ENCODE assay signal across 23 mouse cellular contexts in the genomic region with DNA sequence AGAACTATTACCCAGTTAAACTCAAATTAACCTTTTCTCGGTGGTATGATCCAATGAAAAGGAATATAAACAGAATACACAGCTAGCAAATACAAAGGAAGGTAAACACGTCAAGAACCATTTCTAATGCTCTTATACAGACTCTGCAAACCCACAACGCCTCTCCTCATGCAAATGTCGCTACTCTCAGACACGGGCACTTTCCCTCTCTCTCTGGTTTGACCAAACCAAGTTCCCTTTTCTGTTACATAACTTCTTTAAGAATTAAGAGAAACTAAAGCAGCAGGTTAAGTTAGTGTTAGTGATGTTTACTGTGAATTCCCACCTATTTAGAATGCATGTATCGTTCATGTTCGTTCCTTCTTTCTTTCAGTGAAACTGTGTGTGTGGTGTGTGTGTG. TPM values are rescaled to one million over a fixed set of nuclear protein-coding genes. Genes with fewer than 3 reads are reported as not detected.
DNase-seq lines count a peak whose midpoint lies in the region; ATAC-seq and TF ChIP-seq lines count a peak whose summit lies in the region.
"Had no signal": no experiment of that assay in that cellular context is flagged by ENCODE, and none has a peak within 500 bp of the region (broad histone marks: within the 10 kb centered on the region; RNA-seq: fewer than 3 reads in every experiment).

No protein-coding gene starts in this region.

- peak; percentile 54 for ATAC-seq in granulocyte monocyte progenitor cell, adult 5-6 weeks (replicated peaks; ENCODE audit: poor library complexity, severe bottlenecking)
- peak; percentile 56 for ATAC-seq in megakaryocyte progenitor cell, adult 5-6 weeks (replicated peaks; ENCODE audit: poor library complexity)
- no peak for ATAC-seq in hindbrain, embryonic 12.5 days (ENCODE audit: low FRiP score)
- ATAC-seq: forebrain, embryonic 14.5 days; forebrain, postnatal 0 days; intestine, embryonic 15.5 days had no signal

- H3K9me3 ChIP-seq in hindbrain, embryonic 12.5 days (replicated peaks): no peaks in the 10 kb centered on the region
- H3K9me3 ChIP-seq: forebrain, embryonic 10.5 days; hindbrain, embryonic 10.5 days; intestine, embryonic 15.5 days had no signal

- 87% methylated on average over 7 of the region's 7 CpGs for WGBS in heart, adult 2 months
- WGBS in hindbrain, embryonic 12.5 days: 95% methylated on average over 7 of the region's 7 CpGs

- H3K4me2 ChIP-seq in hindbrain, embryonic 12.5 days (replicated peaks): no peak overlapping the region
- H3K4me2 ChIP-seq: heart, embryonic 11.5 days; hindbrain, embryonic 14.5 days; intestine, embryonic 15.5 days had no signal

- no peak overlapping the region for H3K4me3 ChIP-seq in heart, adult 2 months
- H3K4me3 ChIP-seq in hindbrain, embryonic 12.5 days: no peak overlapping the region
- H3K4me3 ChIP-seq: forebrain, embryonic 10.5 days; gastrocnemius, adult 2 months; hindbrain, embryonic 10.5 days; intestine, embryonic 15.5 days had no signal

- no peak for TF ChIP-seq EP300 in heart, adult 2 months (IDR thresholded peaks at IDR 0.05; ENCODE audit: insufficient read depth, low read depth, low read length)

- TF ChIP-seq POLR2A in heart, adult 2 months (IDR thresholded peaks at IDR 0.05; ENCODE audit: insufficient read depth, low read depth, low read length): no peak

- peak; percentile 66 for DNase-seq in heart, adult 11 months
- no peak for DNase-seq in heart, adult 2 months
- DNase-seq in A20 (ENCODE audit: low read depth, low spot score): peak; percentile 74
- no peak for DNase-seq in kidney, adult 9 months
- DNase-seq in adrenal gland, adult 8-10 months: no peak
- DNase-seq: adrenal gland, adult 2 months; adrenal gland, postnatal 25 days; cerebellum, adult 11-12 months; cerebellum, adult 8-10 months; cerebellum, postnatal 10 days; cerebellum, postnatal 36 days; forebrain, postnatal 0 days; gastrocnemius, adult 2 months; gastrocnemius, postnatal 14 days had no signal

- peaks cover 2% of the 10 kb centered on the region; the same call in 1 of the 2 replicates for H3K79me2 ChIP-seq in heart, adult 2 months (replicated peaks; ENCODE audit: control insufficient read depth, insufficient read depth, low read length)

- no peak for TF ChIP-seq CTCF in heart, adult 2 months (IDR thresholded peaks at IDR 0.05)

- H3K36me3 ChIP-seq in heart, adult 2 months (ENCODE audit: control insufficient read depth, insufficient read depth, low read length): peaks cover 2% of the 10 kb centered on the region
- peaks cover 61% of the 10 kb centered on the region for H3K36me3 ChIP-seq in hindbrain, embryonic 12.5 days

- H3K4me1 ChIP-seq in heart, adult 2 months (ENCODE audit: control insufficient read depth, insufficient read depth, low read length): peaks cover 1% of the 10 kb centered on the region
- H3K4me1 ChIP-seq in hindbrain, embryonic 12.5 days: no peaks in the 10 kb centered on the region
- H3K4me1 ChIP-seq: forebrain, embryonic 10.5 days; hindbrain, embryonic 10.5 days; intestine, embryonic 15.5 days had no signal

- intact Hi-C loops in heart, adult 2 months (cut with DNase I): no loop called here

- H3K9ac ChIP-seq in heart, adult 2 months (ENCODE audit: low read depth, low read length): no peak overlapping the region
- no peak overlapping the region for H3K9ac ChIP-seq in hindbrain, embryonic 12.5 days
- H3K9ac ChIP-seq: forebrain, postnatal 0 days; hindbrain, embryonic 14.5 days; intestine, embryonic 15.5 days had no signal

- H3K27me3 ChIP-seq in heart, adult 2 months (ENCODE audit: control insufficient read depth, insufficient read depth, low read length): no peaks in the 10 kb centered on the region
- no peaks in the 10 kb centered on the region for H3K27me3 ChIP-seq in hindbrain, embryonic 12.5 days
- H3K27me3 ChIP-seq: intestine, embryonic 15.5 days had no signal

- H3K27ac ChIP-seq in heart, adult 2 months: no peak overlapping the region
- H3K27ac ChIP-seq in hindbrain, embryonic 12.5 days: no peak overlapping the region
- H3K27ac ChIP-seq: forebrain, embryonic 10.5 days; gastrocnemius, adult 2 months; hindbrain, embryonic 10.5 days; hindbrain, embryonic 14.5 days; intestine, embryonic 15.5 days had no signal

RNA-seq across cellular contexts. Expression of gene Scaf4, which starts 25.4 kb away (rescaled TPM):
- total RNA-seq in heart, adult 2 months (2021): 10 to 100 TPM; 17.8 to 18.8 TPM
- polyA plus RNA-seq in heart, adult 2 months (2012; rRNA removed): 19.9 and 20.1 TPM in 2 replicates
- total RNA-seq in granulocyte monocyte progenitor cell, adult 5-6 weeks (2014; fragmentation: Nextera tagmentation): 44.8 and 87.8 TPM in 2 replicates
- total RNA-seq in granulocyte monocyte progenitor cell, adult 5-6 weeks (2017): 27.0 and 31.3 TPM in 2 replicates
- total RNA-seq in megakaryocyte progenitor cell, adult 5-6 weeks (2015): 64.0 and 67.2 TPM in 2 replicates
- total RNA-seq in megakaryocyte progenitor cell, adult 5-6 weeks (2017): 14.1 and 18.5 TPM in 2 replicates
- polyA plus RNA-seq in hindbrain, embryonic 12.5 days (2016; fragmentation: Nextera tagmentation; extraction: Ambion mirVana): 36.2 and 38.7 TPM in 2 replicates
- total RNA-seq in adrenal gland, adult 8-10 months (2022): 10 to 100 TPM; 33.2 to 72.0 (median 48.3) TPM

RNA-seq across cellular contexts. Expression of gene Sod1, which starts 38.4 kb away (rescaled TPM):
- total RNA-seq in heart, adult 2 months (2021): 100 to 1,000 TPM; 499 to 572 TPM
- 422 and 565 TPM in 2 replicates for polyA plus RNA-seq in heart, adult 2 months (2012; rRNA removed)
- 616 and 651 TPM in 2 replicates for total RNA-seq in granulocyte monocyte progenitor cell, adult 5-6 weeks (2014; fragmentation: Nextera tagmentation)
- 639 and 762 TPM in 2 replicates for total RNA-seq in granulocyte monocyte progenitor cell, adult 5-6 weeks (2017)
- 577 and 581 TPM in 2 replicates for total RNA-seq in megakaryocyte progenitor cell, adult 5-6 weeks (2015)
- total RNA-seq in megakaryocyte progenitor cell, adult 5-6 weeks (2017): 672 and 752 TPM in 2 replicates
- polyA plus RNA-seq in hindbrain, embryonic 12.5 days (2016; fragmentation: Nextera tagmentation; extraction: Ambion mirVana): 702 and 781 TPM in 2 replicates
- total RNA-seq in adrenal gland, adult 8-10 months (2022): 1,000 to 10,000 TPM; 1,130 to 1,752 (median 1,322) TPM

Comparison
In these comparisons a context has a peak if more than half of its experiments do, and no peak if none do; other contexts are left out.
1. DNase-seq: peak in heart, adult 11 months (single experiment) and A20 (single experiment); none in heart, adult 2 months (0 of 2), kidney, adult 9 months (single experiment) and adrenal gland, adult 8-10 months (single experiment).